Mouse (Mus musculus) heart, postnatal 0 days (tissue): Measurements from ENCODE around the gene AL607142.1.

Experiments used
- CTCF ChIP-seq: IDR thresholded peaks from 2 replicates; pipeline ENCODE4 v1.5.1; 2016; ENCODE audit warnings: antibody characterized with exemption, control low read depth, low read depth
- EP300 ChIP-seq: IDR thresholded peaks from 2 replicates; pipeline ENCODE4 v1.6.1; 2016; ENCODE audit warnings: antibody characterized with exemption, low read depth

- TF ChIP-seq CTCF (no peak), EP300 (no peak)
These were observed 11.5 kb upstream of the AL607142.1 start for GRCm38 (mm10) chr4:120053026-120054005.
